Mouse (Mus musculus) kidney, postnatal 4 days (tissue): ENCODE data around the gene Mylip.
A peak's percentile ranks its signal among the peaks of the same experiment; 100 is the strongest.

Experiments
- DNase-seq, 2 experiments: peaks; one replicate each; pipeline ENCODE4 v3.0.0; 2021; ENCODE audit warnings: mixed read lengths in 2 of 2

Gene Mylip

GRCm38 (mm10) chr13:45391854-45392454 lies 2.4 kb downstream of the Mylip start:
- peak; percentile 80 to 84 for DNase-seq

- DNase-seq: no peak
Measured at GRCm38 (mm10) chr13:45394221-45394768, 4.8 kb downstream of the Mylip start.

- DNase-seq: no peak
Measured at GRCm38 (mm10) chr13:45396724-45397123, 7.2 kb downstream of the Mylip start.

- no peak for DNase-seq
Measured at GRCm38 (mm10) chr13:45397240-45397639, 7.7 kb downstream of the Mylip start.

- DNase-seq: no peak
Measured at GRCm38 (mm10) chr13:45397896-45398805, 8.6 kb downstream of the Mylip start.

GRCm38 (mm10) chr13:45400700-45401099 lies 11.2 kb downstream of the Mylip start:
- DNase-seq: no peak

- no peak for DNase-seq
Measured at GRCm38 (mm10) chr13:45401816-45402215, 12.3 kb downstream of the Mylip start.

- no peak for DNase-seq
Measured at GRCm38 (mm10) chr13:45402316-45403039, 12.9 kb downstream of the Mylip start.

- no peak for DNase-seq
Measured at GRCm38 (mm10) chr13:45404269-45404668, 14.7 kb downstream of the Mylip start.

- no peak for DNase-seq
Measured at GRCm38 (mm10) chr13:45405194-45405810, 15.8 kb downstream of the Mylip start.

- no peak for DNase-seq
Measured at GRCm38 (mm10) chr13:45406289-45406688, 16.7 kb downstream of the Mylip start.

GRCm38 (mm10) chr13:45406703-45407102 lies 17.2 kb downstream of the Mylip start:
- DNase-seq: no peak

- no peak for DNase-seq
Measured at GRCm38 (mm10) chr13:45410936-45411335, 21.4 kb downstream of the Mylip start.

GRCm38 (mm10) chr13:45413066-45413465 lies 23.5 kb downstream of the Mylip start:
- DNase-seq: no peak

- DNase-seq: no peak
Measured at GRCm38 (mm10) chr13:45414031-45414430, 24.5 kb downstream of the Mylip start.

- peak; percentile 31 to 48 for DNase-seq
Measured at GRCm38 (mm10) chr13:45416621-45417057, 27.1 kb downstream of the Mylip start.

- no peak for DNase-seq
Measured at GRCm38 (mm10) chr13:45418986-45419385, 29.4 kb downstream of the Mylip start.

GRCm38 (mm10) chr13:45422251-45422650 lies 32.7 kb downstream of the Mylip start:
- DNase-seq: no peak

GRCm38 (mm10) chr13:45422709-45423108 lies 33.2 kb downstream of the Mylip start:
- DNase-seq: no peak

- no peak for DNase-seq
Measured at GRCm38 (mm10) chr13:45423905-45424304, 34.4 kb downstream of the Mylip start.

- DNase-seq: no peak
Measured at GRCm38 (mm10) chr13:45429239-45429638, 39.7 kb downstream of the Mylip start.

- no peak for DNase-seq
Measured at GRCm38 (mm10) chr13:45437134-45437533, 47.6 kb downstream of the Mylip start.

GRCm38 (mm10) chr13:45438853-45439252 lies 49.3 kb downstream of the Mylip start:
- DNase-seq: no peak
